Mouse (Mus musculus): Measurements from ENCODE around the gene Loxl1.

DNA sequence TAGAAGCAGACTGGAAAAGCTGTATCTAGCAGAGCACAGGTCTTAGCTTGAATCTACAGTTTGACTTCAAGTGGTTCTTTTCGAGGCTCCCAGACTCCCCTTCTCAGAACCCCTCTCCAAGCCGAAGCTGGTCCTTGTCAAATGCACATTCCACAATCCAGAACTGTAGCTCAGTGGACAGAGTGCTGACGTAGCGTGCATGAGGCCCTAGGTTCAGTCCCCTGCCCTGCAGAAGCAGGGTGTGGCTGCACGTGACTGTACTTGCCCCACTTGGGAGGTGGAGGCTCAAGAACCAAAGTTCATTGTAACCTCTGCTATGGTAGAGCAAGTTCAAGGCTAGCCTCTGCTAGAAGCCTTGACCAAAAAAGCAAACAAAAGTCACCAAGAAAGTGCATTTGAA, 33.2 kb downstream of the Loxl1 start:
- TF ChIP-seq CTCF (IDR thresholded peaks at IDR 0.05) (no peak), POLR2A (IDR thresholded peaks at IDR 0.05; ENCODE audit: insufficient read depth, low read depth, low read length) (no peak)

Measured in heart, adult 2 months (tissue).